Mouse (Mus musculus) large intestine, adult 2 months (tissue): ENCODE results near the gene Gm10972. TPM values are rescaled to one million over a fixed set of nuclear protein-coding genes. Genes with fewer than 3 reads are reported as not detected.
"Not testable (repeated sequence)": the region's sequence is repeated elsewhere in the genome, so short reads cannot be mapped to it uniquely, and the experiment has no call there.

ENCODE experiments used
- DNase-seq: peaks from one replicate; pipeline ENCODE4 v3.0.0-alpha.2; 2012; ENCODE audit warnings: low read depth, low spot score
- WGBS: fragments of 180-500 bp; shearing (Covaris S2); methylation state at CpG from one replicate; pipeline ENCODE4 v1.1.7; 2018; 5-methylcytosine and 5-hydroxymethylcytosine counted together
- polyA plus RNA-seq: library from polyadenylated mRNA; depleted of rRNA; stranded (reverse); fragments of >200 nt; gene quantifications from 2 replicates; pipeline ENCODE4 v1.2.3, GENCODE M21; 2012; rRNA removed

Gene Gm10972
- not detected in 2 replicates for polyA plus RNA-seq

DNA sequence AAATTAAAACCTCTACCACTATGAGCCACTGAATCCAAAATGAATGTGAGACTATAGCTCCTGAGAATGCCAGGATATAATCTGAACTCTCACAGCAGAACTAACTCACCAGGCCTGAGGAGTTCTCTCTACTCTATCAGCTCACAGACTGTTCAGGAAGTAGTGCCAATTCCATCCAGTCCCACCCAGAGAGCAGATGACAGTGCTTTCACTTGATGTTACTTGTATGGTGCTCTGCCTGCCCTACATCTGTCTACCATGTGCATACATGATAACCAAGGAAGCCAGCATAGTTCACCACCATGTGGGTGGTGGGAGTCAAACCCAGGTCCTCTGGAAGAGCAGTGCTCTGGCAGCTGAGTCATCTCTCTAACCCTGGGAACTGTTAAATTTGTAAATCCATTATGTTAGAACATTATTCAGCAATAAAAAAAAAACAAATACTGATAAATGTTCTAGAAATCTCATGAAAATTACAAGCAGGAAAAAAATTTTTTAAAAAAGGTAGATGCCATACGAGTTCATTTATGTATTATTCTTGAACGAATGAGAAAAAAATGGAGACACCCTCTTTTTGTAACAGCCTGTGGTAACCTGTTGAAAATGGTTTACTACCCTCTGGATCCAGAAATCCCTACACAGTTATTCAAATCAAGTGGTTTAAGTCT lies at the start of gene Gm10972:
TSS of gene Gm10972 (plus strand) at position 618 of the 668 bp plus-strand sequence.
- 63% methylated on average over 2 of the region's 2 CpGs for WGBS

DNA sequence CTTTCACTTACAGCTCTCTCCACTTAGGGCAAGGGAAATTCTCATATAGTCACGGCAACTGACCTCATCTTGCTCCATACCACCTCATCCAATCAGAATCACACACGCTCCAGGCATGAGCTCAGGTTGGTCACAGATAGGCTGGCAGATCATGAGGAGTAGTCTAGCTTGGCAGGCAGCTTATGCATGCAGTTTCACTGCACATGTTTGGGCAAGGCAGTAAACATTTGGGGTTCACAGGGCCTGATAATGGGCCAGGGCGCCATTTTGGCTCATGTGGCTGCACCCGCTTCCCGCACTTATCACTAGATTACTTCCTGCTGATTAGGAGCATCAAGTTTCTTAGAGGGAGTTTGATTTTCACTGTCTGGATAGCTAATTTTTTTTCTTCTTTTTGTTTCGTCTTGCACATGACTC lies 47.0 kb upstream of the Gm10972 start:
- 85% methylated on average over 6 of the region's 6 CpGs for WGBS
- DNase-seq = no peak

More for the DNA sequence above, at the start of gene Gm10972:
- DNase-seq = not testable (repeated sequence)

DNA sequence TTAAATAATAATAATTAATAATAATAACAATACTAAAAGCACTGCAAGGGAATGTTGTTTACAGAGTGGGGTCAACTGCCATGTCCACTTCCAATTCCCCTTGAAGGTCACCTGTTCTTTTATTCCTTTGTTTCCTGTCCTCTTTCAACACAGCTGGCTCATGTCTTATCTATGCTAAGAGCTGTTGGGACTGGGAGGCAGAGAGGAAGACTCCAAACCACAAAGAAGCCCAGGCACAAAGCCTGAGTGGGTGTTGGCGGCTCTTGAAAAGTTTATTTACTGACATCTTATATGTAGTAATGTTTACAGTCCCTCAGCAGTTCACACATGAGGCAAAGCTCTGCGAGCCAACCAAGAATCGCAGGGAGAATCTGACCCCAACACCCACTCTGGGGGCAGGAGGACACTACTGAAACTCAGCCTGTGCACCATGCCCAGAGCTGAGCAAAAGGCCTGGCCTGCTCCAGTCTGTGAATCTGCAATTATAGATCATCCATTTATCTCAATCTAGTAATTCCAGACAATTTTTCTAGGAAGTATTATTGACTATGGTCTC lies 45.6 kb upstream of the Gm10972 start:
- no peak for DNase-seq
- WGBS = 65% methylated on average over 3 of the region's 3 CpGs

DNA sequence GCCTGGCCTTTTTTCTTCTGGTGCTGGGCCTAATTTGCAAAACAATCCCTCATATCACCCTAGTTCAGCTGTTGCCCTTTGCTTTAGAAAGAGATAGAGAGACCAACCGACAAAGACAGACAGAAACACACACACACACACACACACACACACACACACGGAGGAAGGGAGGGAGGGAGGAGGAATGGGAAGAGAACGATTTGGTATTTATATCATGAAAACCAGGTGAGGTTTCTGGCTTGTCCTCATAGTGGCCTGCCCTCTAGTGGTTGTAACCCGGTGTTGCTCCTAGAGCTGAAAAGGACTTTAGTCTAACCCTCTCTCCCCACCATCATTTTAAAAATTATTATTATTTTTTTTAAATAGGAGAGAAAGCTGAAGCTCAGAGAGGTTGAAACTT lies 41.0 kb upstream of the Gm10972 start:
- no peak for DNase-seq

DNA sequence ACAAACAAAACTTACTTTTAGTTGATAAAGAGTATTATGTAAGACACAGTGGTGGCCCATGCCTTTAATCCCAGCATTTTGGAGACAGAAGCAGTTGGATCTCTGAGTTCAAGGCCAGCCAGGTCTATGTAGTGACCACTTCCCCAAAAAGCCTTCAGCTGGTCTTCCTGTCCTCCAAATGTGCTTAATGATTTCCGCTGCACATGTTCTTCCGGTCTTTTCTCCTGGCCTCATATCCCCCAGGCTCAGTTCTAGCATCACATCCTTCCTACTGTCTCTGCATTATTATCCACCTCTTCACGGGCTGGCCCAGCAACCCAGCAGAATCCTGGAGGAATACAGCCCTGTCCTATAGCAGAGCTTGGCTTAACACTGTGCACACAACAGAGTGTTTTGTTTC lies 33.3 kb upstream of the Gm10972 start:
- no peak for DNase-seq
- WGBS = 86% methylated on average over 3 of the region's 3 CpGs

More for the DNA sequence above, 41.0 kb upstream of the Gm10972 start:
- WGBS = 0% methylated on average over 4 of the region's 4 CpGs

DNA sequence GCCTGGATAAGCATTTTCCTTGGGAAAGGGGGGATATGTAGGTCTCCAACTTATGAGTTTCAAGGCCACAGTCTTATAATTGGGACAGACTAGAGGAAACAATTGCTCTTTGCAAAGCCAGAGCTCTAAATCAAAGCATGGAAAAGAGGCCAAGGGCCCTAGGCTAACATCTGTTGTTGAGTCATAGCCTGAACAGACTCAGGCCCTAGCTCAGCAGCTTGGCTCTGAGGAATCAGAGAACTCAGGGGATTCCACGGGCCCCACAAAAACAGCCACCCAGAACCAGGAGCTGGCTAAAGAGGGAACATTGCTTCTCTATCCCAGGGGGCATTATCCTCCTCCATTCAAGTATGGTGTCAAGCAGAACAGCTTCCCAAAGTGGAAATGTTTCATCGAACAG lies 32.3 kb upstream of the Gm10972 start:
- DNase-seq = no peak
- 64% methylated on average over 2 of the region's 2 CpGs for WGBS

DNA sequence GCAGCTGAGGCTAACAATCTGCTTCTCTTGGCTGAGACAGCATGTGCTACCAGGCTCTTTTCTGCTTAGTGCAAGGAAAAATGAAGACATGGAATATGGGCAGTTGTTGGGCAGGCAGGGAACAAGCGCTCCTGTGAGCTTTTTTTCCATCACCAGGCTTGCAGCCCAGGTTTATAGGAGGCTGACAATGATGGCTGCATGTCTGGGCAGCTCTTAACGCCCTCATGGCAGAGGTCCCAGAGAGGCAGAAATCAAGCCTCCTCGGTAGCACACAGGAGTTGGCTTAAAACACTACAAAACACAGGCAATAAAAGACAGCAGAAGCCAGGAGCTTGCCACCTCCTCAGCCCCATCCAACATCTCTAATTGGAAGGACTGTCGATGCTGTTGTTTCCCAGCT lies 31.6 kb upstream of the Gm10972 start:
- WGBS = 44% methylated on average over 4 of the region's 4 CpGs
- DNase-seq = no peak

DNA sequence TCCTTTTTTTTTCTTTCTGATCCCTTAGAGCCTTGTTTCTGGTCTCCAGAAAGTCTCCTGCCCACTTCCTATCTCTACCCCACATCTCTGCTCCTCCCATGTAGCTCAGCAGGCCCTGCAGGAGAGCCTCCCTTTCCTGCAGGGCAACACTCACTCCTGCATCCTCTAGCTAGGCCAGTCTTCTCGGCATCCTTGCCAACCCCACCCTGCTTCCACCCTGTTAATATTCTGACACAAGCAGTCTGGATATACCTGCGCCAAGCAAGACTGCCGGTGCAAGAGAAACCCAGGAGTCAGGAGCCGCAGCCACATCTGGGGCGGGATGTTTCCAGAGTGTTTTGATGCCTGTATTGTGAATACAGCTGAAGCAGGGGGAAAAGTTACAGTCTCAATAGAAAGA lies 31.1 kb upstream of the Gm10972 start:
- DNase-seq = no peak
- WGBS = 76% methylated on average over 5 of the region's 5 CpGs

DNA sequence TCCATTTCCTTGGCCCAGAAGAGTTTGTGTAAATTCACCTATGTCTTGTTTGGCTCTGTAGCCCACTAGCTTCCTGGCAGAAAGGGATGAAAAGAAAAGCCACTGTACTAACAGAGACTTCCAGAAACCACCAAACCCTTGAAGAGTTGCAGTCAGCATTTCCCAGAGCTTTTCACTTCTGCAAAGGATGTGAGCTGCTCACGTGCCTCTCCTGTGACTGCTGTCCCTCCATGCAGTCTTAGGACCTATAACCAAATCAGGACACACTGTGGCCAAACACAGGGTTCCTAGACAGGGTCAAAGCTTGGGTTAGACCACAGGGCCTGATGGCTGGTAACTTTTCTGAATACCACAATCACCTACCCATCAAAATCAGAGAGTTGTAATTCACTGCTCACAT lies 30.6 kb upstream of the Gm10972 start:
- 87% methylated on average over 1 of the region's 1 CpGs for WGBS
- DNase-seq = no peak

DNA sequence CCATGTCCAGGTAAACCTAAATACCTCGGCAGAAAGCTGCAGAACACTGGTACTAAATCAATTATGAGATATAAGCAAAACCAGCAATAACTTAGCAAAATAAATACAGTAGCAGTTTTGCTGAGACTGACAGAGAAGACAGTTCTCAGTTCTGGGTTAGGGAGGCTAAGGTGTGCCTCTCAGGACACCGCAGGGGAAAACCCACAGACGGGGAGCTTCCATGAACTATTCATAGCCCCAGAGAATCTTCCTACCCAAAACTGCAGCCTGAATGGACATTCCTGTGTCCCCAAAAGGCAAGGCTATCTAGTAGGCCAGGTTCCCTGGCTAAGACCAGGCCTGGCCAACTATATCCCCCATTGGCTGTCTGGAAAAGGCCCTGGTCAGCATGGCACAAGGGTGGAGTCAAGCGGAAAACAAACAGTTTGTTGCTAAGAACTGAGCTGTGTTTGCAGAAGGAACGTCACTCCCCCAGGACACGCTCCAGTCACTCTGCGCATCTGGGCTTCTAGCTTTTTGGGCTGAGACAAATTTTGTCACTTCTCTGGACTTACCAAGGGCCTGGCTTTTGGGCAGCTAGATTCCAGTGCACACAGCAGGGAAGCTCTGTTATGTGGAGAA lies 29.5 kb upstream of the Gm10972 start:
- WGBS = 63% methylated on average over 7 of the region's 7 CpGs
- no peak for DNase-seq

DNA sequence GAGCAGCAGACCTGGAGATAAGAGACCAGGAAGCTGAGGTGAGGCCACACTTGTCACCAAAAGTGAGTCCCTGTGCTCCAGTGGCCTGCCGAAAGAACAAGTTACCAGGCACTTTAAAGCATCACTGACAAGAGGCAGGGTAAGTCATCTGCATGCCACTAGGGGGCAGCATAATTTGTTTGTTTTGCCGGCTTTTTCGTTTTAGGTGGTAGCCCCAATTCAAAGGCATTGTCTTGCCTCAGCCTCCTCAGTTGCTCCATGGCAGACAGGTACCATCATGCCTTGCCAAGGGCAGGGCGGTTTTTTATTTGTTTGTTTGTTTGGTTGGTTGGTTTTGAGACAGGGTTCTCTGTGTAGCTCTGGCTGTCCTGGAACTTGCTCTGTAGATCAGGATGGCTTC lies 26.2 kb upstream of the Gm10972 start:
- DNase-seq = peak; percentile 13
- WGBS = 50% methylated on average over 4 of the region's 4 CpGs

DNA sequence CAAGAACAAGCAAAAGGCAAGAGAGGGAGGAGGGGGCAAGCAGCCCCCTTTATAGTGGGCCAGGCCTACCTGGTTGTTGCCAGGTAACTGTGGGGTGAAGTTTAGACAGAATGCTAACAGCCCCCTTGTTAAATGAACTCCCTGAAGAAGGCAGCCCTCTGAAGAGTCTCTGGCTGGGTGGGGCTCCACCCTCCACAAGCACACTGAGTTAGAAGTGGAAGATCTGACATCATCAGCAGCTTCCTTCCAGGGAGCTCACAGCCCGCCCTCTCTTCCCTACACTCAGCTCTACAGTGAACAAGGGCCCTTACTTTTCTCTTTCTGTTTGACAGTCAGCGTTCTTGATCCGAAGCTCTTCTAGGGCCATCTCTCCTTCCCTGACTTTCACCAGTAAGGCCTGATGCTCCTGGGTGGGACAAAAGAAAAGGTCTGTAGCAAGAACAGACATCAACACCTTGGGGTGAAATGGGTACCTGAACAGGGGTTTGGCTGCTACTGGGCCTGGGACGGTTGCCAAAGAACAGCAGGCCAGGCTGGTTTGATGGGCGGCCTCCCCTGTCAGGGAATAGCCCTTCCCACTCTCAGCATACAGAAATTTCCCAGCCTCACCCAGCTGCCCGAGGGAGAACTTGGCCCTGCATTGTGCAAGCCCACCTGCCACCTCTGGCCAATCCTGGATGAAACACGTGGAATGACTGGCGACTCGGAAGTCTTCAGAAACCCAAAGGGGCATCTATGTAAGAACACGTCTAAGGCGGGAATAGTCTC lies 21.0 kb upstream of the Gm10972 start:
- WGBS = 61% methylated on average over 11 of the region's 11 CpGs
- no peak for DNase-seq

DNA sequence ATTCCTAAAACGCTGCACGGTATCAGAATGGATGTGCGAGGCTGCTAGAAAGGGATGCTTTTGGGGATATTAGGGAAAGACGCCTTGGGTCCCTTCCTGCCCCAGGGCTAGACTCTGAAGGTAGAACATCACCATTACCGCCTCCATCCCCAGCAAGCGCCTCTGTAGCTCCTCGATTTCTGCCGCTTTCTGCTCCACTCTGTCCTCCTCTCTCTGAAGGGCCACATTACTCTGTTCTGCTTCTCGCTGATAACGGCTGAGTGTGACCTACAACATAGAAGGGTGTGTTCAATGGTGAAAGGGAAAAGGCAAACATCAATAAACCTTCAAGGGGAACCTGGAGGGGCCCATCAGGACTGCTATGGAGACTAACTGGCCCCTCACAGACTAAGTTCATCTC lies 20.4 kb upstream of the Gm10972 start:
- WGBS = 76% methylated on average over 10 of the region's 10 CpGs

DNA sequence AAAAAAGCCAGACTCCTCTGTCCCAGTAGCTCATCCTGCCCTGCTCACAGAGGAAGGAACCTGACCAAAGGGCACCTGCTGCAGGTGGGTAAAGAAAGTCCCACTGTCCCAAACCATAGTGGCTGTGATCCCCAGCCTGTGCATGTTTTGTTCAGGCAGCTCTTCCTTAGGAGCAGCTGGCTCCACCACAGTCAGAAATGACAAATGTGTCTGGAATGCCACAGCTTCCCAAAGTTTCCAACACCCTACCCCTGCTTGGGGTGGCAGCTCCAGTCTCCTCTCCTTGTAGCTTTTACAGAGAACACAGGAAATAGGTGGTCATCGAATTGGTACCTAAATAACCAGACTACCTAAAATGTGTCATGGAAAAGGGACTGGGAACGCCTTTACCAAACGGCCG lies 18.6 kb upstream of the Gm10972 start:
- WGBS = 87% methylated on average over 4 of the region's 4 CpGs
- DNase-seq = no peak

More for the DNA sequence above, 20.4 kb upstream of the Gm10972 start:
- DNase-seq = no peak

DNA sequence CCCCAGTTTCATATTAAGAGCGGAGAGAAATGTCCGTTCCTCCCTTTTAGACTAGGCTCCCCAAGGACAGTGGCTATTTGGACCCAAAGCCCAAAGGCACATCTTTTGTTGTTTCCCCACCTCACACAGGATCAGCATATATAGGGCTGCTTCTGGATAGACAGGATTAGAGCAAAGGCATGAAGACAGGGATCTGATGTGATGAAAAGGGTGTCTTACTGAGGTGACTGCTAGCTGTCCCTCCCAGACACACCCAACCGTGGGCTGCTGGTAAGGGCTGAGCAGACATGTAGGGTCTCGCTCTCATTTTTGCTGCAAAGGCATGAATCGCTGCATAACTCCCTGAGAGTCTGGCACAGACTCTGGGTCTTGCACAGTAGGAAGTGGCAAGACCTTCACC lies 14.2 kb upstream of the Gm10972 start:
- no peak for DNase-seq
- 94% methylated on average over 5 of the region's 5 CpGs for WGBS

DNA sequence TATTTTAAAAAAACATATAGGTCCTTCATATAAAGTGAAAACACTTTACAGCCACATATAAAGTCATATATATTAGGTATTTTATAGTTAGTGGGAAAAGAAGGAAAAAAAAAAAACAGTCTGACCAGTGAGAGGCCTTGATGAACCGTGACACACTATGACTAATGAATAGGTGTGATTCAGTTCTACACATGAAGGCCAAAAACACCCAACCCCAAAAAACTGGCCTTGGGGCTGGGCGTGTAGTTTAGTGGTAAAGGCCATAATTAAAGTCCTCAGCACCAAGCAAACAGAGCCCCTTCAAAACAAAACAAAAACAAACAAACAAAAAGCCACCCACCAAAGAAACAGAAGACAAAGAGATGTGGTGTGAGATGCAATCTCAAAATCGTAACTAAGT lies 13.0 kb upstream of the Gm10972 start:
- DNase-seq = no peak
- WGBS = 74% methylated on average over 3 of the region's 3 CpGs

DNA sequence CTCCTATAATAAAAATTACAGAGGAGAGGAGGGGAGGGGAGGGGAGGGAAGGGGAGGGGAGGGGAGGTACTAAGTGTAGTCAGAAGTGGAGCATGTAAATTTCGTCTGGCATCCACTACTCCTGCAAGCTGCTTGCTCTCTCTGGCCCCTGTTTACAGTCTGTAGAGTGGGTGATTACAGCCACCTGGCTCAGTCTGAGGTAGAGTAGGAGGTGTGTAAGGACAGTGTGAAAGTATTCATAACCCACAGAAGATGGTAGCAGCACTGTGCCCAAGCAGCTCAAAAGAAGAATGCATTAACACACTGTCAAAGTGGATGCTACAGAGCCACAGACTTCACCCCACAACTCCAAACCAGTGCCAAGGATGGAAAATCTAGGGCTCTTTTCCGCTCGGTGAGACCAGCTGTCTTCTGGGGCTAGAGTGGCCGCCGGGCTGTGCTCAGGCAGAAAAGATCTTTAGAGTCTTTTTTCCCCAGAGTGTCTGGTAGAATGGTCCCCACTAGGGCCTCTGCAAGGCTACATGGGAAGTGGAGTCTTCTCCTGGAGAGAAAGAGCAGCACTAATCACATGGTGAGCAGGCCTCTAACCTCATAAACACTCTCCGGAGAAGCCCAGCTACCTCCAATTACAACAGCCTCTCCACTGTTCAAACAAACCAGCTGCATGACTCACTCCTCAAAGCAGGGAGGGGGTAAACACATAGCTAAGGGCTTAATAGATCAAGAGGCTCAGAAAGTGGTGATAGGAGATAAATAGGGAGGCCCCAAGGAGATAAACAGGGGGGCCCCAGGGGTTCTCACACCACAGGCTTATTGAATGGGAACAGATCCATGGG lies 6.1 kb downstream of the Gm10972 start:
- WGBS = 8% methylated on average over 6 of the region's 6 CpGs
- DNase-seq = peak; percentile 71

DNA sequence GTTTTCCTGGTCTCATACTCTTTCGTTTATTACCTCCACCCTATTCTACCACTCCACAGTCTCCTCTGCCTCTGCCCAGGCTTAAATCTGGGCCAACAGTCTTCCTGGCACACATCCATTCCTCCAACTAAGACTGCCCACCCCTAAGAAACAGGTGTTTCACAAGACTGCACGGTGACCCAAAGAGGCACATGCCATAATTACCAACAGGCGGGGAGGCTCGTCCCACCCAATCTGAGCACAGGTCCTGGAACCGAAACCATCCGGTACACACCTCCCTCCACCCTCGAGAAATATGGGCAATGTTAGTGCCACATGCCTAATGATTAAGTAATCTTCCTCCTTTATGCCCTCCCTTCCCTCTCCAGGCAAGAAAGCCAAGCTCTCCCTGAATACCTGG lies 7.5 kb downstream of the Gm10972 start:
- DNase-seq = no peak
- WGBS = 31% methylated on average over 7 of the region's 7 CpGs

DNA sequence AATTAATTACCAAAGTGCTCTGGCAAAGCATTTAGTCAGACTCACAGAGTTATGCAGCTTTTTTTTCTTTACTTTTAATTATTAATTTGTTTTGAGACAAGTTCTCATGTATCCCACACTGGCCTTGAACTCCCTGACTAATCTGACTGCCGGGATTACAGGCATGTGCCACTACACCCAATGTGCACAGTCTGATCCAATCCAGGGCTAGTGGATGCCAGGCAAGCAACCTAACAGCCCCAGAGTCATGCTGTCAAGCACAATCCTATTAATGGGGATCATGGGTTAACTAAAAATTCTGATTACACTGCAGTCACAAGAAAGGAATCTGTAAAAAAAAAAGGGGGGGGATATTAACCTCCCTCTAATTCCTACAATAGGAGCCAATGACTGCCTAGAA lies 11.1 kb downstream of the Gm10972 start:
- WGBS = 47% methylated on average over 1 of the region's 1 CpGs

More for the DNA sequence above, 11.1 kb downstream of the Gm10972 start:
- DNase-seq = not testable (repeated sequence)
